Mouse (Mus musculus) kidney, adult 2 months (tissue): Measurements from ENCODE around the gene Tns4.

ENCODE experiments used
- CTCF ChIP-seq: fragments of 200-500 bp; conservative IDR thresholded peaks from 2 replicates; pipeline ENCODE4 v1.5.1; 2011; ENCODE audit warnings: low read depth, mild to moderate bottlenecking, control low read depth, low read length, moderate library complexity, mixed read lengths; ENCODE audit not compliant: insufficient read depth, insufficient read length
- POLR2A ChIP-seq: fragments of 200-500 bp; IDR thresholded peaks from one replicate; pipeline ENCODE4 v1.6.1; 2011; ENCODE audit warnings: low read depth, low read length, control low read depth

DNA sequence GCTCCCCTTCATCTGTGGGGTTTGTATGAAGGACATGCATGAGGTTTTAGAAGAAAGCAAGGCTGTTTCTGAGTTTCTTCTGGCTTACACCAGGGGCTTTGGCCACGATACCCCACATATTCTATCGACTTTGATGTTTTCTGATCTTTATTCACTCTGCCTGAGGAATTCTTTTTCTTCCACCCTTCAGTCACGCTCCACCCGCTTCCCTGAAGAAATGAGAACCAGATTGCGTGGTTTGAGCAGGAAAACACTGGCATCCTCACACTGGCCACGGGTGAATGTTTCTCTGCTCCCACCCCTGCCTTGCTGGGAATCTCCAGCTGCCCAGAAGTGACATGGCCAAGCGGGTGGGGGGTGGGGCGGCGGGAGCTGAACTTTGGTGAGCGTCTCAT is 35.5 kb upstream of the Tns4 start:
- TF ChIP-seq POLR2A, result no peak
- TF ChIP-seq CTCF, result no peak
